Mouse (Mus musculus) limb, embryonic 12.5 days (tissue): ENCODE results near the gene Nus1. TPM values are rescaled to one million over a fixed set of nuclear protein-coding genes. Genes with fewer than 3 reads are reported as not detected.

Experiments used
- ATAC-seq: fragments of 200-750 bp; cut with Nextera tagmentation; 2 replicates; pipeline ENCODE4 v1.8.0; 2017; ENCODE audit warnings: low read depth, moderate TSS enrichment; ENCODE audit not compliant: insufficient number of reproducible peaks, insufficient read depth, low FRiP score, low TSS enrichment
- H3K27ac ChIP-seq: fragments of 300-500 bp; sonication (generic); 2 replicates; pipeline ENCODE4 v1.5.1; 2016; ENCODE audit warnings: mild to moderate bottlenecking, moderate library complexity
- H3K27me3 ChIP-seq: fragments of 300-500 bp; sonication (generic); 2 replicates; pipeline ENCODE4 v1.6.1; 2016; ENCODE audit warnings: mild to moderate bottlenecking, moderate library complexity
- H3K36me3 ChIP-seq: fragments of 300-500 bp; sonication (generic); 2 replicates; pipeline ENCODE4 v1.6.1; 2016; ENCODE audit warnings: mild to moderate bottlenecking, moderate library complexity
- H3K4me1 ChIP-seq: fragments of 300-500 bp; sonication (generic); replicated peaks from 2 replicates; pipeline ENCODE4 v1.6.1; 2016
- H3K4me2 ChIP-seq: fragments of 300-500 bp; sonication (generic); 2 replicates; pipeline ENCODE4 v1.6.1; 2016; ENCODE audit warnings: mild to moderate bottlenecking, moderate library complexity
- H3K4me3 ChIP-seq: fragments of 300-500 bp; sonication (generic); replicated peaks from 2 replicates; pipeline ENCODE4 v1.5.1; 2016; ENCODE audit warnings: mild to moderate bottlenecking
- H3K9ac ChIP-seq: fragments of 300-500 bp; sonication (generic); replicated peaks from 2 replicates; pipeline ENCODE4 v1.6.1; 2016; ENCODE audit warnings: mild to moderate bottlenecking, moderate library complexity
- H3K9me3 ChIP-seq: fragments of 300-500 bp; sonication (generic); 2 replicates; pipeline ENCODE4 v1.6.1; 2016; ENCODE audit warnings: mild to moderate bottlenecking, moderate library complexity
- WGBS: fragments of 180-500 bp; shearing (Covaris S2); methylation state at CpG from one replicate; pipeline ENCODE4 v1.1.7; 2016; 5-methylcytosine and 5-hydroxymethylcytosine counted together
- polyA plus RNA-seq: library from polyadenylated mRNA; unstranded; fragments of >200 nt; fragmentation: Nextera tagmentation; extraction: Ambion mirVana; gene quantifications from 2 replicates; pipeline ENCODE4 v1.2.1, GENCODE M21; 2016

Nus1 gene
- polyA plus RNA-seq, 1 experiment from 2014 or later = 18.5 TPM

GRCm38 (mm10) chr10:52384823-52385610 lies 32.3 kb upstream of the Nus1 start:
- H3K36me3 ChIP-seq = no peaks in the 10 kb centered on the region
- peaks cover 17% of the 10 kb centered on the region for H3K4me1 ChIP-seq
- no peak overlapping the region for H3K9ac ChIP-seq
- no peaks in the 10 kb centered on the region for H3K9me3 ChIP-seq
- H3K4me3 ChIP-seq = no peak overlapping the region
- no peak overlapping the region for H3K4me2 ChIP-seq
- H3K27me3 ChIP-seq = no peaks in the 10 kb centered on the region
- WGBS = 41% methylated on average over 8 of the region's 8 CpGs
- ATAC-seq = no peak
- no peak overlapping the region for H3K27ac ChIP-seq

GRCm38 (mm10) chr10:52387192-52387591 lies 30.2 kb upstream of the Nus1 start:
- ATAC-seq = no peak

DNA sequence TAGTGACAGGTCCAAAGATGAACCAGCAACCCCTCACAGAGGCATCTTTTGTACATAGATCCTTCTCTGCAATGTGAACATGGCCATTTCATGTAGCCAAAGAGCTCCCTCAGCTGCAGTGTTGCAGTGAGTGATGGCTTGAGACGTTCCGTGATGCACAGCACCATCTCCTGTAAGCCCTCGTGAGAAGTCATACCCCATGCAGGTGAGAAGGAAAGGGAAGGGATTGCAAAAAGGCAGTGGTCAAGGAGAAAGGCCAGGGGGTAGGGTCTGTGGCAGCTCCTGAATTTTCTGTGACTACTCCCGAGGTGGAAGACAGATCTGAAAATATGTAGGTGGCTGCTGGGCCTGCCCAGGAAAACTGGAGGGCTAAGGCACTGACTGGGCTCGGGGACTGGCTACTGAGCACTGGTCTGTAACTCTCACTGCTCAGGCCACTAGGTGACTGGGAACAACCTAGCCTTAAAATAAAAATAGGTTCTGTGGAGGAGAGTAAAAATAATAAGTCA lies 28.4 kb upstream of the Nus1 start, which contains the start of gene Nepn:
TSS of gene Nepn (plus strand) at position 51 of the 509 bp plus-strand sequence.
- no peak for ATAC-seq
- Histone ChIP-seq H3K27me3 (no peaks in the 10 kb centered on the region), H3K4me1 (peaks cover 12% of the 10 kb centered on the region; the same call in 1 of the 2 replicates), H3K36me3 (no peaks in the 10 kb centered on the region), H3K4me2 (no peak within 1 kb of the TSS), H3K27ac (peak within 1 kb of the TSS; percentile 42), H3K4me3 (no peak within 1 kb of the TSS), H3K9ac (no peak within 1 kb of the TSS), H3K9me3 (no peaks in the 10 kb centered on the region)
- 72% methylated on average over 5 of the region's 5 CpGs for WGBS

More at GRCm38 (mm10) chr10:52387192-52387591, 30.2 kb upstream of the Nus1 start:
- H3K4me2 ChIP-seq = no peak overlapping the region
- no peak overlapping the region for H3K4me3 ChIP-seq
- no peak overlapping the region for H3K9ac ChIP-seq
- no peaks in the 10 kb centered on the region for H3K27me3 ChIP-seq
- 78% methylated on average over 4 of the region's 4 CpGs for WGBS
- H3K4me1 ChIP-seq = peaks cover 17% of the 10 kb centered on the region
- no peaks in the 10 kb centered on the region for H3K36me3 ChIP-seq
- H3K27ac ChIP-seq = no peak overlapping the region
- H3K9me3 ChIP-seq = no peaks in the 10 kb centered on the region

- Histone ChIP-seq H3K4me1 (peaks cover 12% of the 10 kb centered on the region; the same call in 1 of the 2 replicates), H3K4me3 (no peak overlapping the region), H3K9ac (no peak overlapping the region), H3K4me2 (no peak overlapping the region), H3K27me3 (no peaks in the 10 kb centered on the region), H3K9me3 (no peaks in the 10 kb centered on the region), H3K36me3 (no peaks in the 10 kb centered on the region), H3K27ac (peak overlapping the region; percentile 42; the same call in 1 of the 2 replicates)
- WGBS = 48% methylated on average over 3 of the region's 3 CpGs
- peak; percentile 26; the same call in 1 of the 2 replicates for ATAC-seq
Observed at GRCm38 (mm10) chr10:52389438-52389837, 27.9 kb upstream of the Nus1 start.

DNA sequence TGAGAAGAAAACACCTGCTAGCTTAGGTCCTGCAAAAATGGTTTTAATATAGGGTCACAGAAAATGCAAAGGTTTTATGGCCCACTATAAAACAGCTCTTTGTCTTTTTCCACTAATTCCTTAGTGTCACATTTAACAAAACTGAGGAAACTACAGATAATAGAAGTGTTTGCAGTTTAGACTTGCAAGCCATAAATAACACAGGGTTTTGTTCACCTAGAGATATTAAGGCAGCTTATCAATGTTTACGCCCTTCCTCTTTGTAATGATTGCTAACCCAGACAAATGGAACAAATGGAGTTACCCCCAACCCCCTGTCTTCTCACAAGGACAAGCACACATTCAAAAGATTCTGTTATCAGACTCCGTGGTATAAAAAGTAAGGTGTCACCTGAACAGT lies 26.1 kb upstream of the Nus1 start:
- ATAC-seq = no peak
- no peaks in the 10 kb centered on the region for H3K27me3 ChIP-seq
- H3K36me3 ChIP-seq = no peaks in the 10 kb centered on the region
- H3K4me3 ChIP-seq = no peak overlapping the region
- no peaks in the 10 kb centered on the region for H3K9me3 ChIP-seq
- H3K4me2 ChIP-seq = no peak overlapping the region
- no peak overlapping the region for H3K9ac ChIP-seq
- H3K27ac ChIP-seq = no peak overlapping the region
- H3K4me1 ChIP-seq = peaks cover 6% of the 10 kb centered on the region; the same call in 1 of the 2 replicates
- WGBS = 82% methylated on average over 2 of the region's 2 CpGs

DNA sequence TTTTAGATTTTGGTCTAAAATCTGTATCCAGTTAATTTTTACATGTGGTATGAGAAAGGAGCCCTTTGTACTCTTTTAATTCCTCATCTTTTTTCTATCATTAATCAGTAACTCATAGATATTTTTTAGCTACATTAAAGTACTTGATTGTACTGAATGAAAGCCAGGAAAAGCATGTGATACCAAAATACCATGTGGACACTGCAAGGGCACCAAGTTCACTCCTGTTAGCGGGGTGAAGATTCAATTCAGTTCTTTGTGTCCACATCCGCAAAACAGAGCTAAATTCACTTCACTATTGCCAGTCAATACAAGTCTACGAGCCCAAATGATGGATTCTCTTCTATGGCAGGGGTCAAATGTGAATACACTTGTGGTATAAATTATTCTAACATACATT lies 20.7 kb upstream of the Nus1 start:
- no peaks in the 10 kb centered on the region for H3K9me3 ChIP-seq
- no peak overlapping the region for H3K27ac ChIP-seq
- H3K27me3 ChIP-seq = no peaks in the 10 kb centered on the region
- no peaks in the 10 kb centered on the region for H3K36me3 ChIP-seq
- WGBS = 93% methylated on average over 3 of the region's 3 CpGs
- ATAC-seq = no peak
- no peaks in the 10 kb centered on the region for H3K4me1 ChIP-seq
- H3K4me3 ChIP-seq = no peak overlapping the region
- no peak overlapping the region for H3K9ac ChIP-seq
- H3K4me2 ChIP-seq = no peak overlapping the region

DNA sequence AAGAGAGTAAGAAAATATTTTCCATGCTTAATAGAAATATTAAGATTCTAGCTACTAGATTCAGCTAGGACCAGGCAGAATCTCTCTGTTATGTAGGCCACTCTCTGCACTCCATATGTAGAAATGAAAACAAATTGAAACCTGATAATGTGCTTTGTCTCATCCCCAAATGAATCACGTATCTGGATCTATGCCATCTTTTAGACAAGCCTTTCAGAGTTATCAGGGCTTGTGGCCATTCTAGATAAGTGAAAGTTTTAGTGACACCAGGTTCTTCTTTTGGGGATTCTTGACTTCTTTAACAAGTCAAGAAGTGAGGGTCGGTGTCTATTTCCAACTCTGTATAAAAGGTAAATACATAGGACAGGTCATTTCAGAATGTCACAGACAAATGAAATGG lies 18.6 kb upstream of the Nus1 start:
- Histone ChIP-seq H3K4me1 (no peaks in the 10 kb centered on the region), H3K9ac (no peak overlapping the region), H3K9me3 (no peaks in the 10 kb centered on the region), H3K36me3 (no peaks in the 10 kb centered on the region), H3K4me3 (no peak overlapping the region), H3K27ac (no peak overlapping the region), H3K27me3 (no peaks in the 10 kb centered on the region), H3K4me2 (no peak overlapping the region)
- 87% methylated on average over 2 of the region's 2 CpGs for WGBS
- no peak for ATAC-seq

GRCm38 (mm10) chr10:52399722-52400121 lies 17.6 kb upstream of the Nus1 start:
- no peaks in the 10 kb centered on the region for H3K4me1 ChIP-seq
- no peak overlapping the region for H3K27ac ChIP-seq
- no peak overlapping the region for H3K4me3 ChIP-seq
- H3K9ac ChIP-seq = no peak overlapping the region
- no peaks in the 10 kb centered on the region for H3K36me3 ChIP-seq
- H3K4me2 ChIP-seq = no peak overlapping the region
- 63% methylated on average over 3 of the region's 3 CpGs for WGBS
- ATAC-seq = no peak
- H3K9me3 ChIP-seq = no peaks in the 10 kb centered on the region
- no peaks in the 10 kb centered on the region for H3K27me3 ChIP-seq

DNA sequence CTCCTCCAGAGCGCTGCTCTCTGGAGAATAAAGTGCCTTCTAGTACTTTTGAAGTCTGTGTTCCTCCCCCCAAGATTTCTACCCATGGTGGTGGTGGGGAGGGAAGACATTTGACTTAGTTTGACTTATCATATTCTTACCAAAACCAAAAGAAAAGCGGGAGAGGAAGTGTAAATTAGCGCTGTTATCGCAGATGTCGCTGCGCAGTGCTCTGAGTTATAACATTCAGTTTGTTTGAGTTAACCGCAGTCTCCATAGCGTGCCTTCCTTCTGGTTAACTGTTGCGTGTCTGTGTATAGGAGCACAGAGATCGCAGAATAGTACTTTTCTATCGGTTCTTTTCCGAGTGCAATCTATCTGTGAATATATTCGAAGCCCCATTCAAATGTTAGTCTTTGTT lies 12.2 kb upstream of the Nus1 start:
- Histone ChIP-seq H3K27ac (no peak overlapping the region), H3K36me3 (no peaks in the 10 kb centered on the region), H3K9me3 (no peaks in the 10 kb centered on the region), H3K4me1 (no peaks in the 10 kb centered on the region), H3K4me3 (no peak overlapping the region), H3K4me2 (no peak overlapping the region), H3K27me3 (no peaks in the 10 kb centered on the region), H3K9ac (no peak overlapping the region)
- ATAC-seq = no peak
- 87% methylated on average over 13 of the region's 13 CpGs for WGBS

GRCm38 (mm10) chr10:52407526-52407925 lies 9.8 kb upstream of the Nus1 start:
- Histone ChIP-seq H3K9me3 (no peaks in the 10 kb centered on the region), H3K9ac (no peak overlapping the region), H3K27me3 (no peaks in the 10 kb centered on the region), H3K4me3 (no peak overlapping the region), H3K36me3 (no peaks in the 10 kb centered on the region), H3K27ac (no peak overlapping the region), H3K4me1 (no peaks in the 10 kb centered on the region), H3K4me2 (no peak overlapping the region)
- ATAC-seq = no peak
- 80% methylated on average over 2 of the region's 2 CpGs for WGBS

DNA sequence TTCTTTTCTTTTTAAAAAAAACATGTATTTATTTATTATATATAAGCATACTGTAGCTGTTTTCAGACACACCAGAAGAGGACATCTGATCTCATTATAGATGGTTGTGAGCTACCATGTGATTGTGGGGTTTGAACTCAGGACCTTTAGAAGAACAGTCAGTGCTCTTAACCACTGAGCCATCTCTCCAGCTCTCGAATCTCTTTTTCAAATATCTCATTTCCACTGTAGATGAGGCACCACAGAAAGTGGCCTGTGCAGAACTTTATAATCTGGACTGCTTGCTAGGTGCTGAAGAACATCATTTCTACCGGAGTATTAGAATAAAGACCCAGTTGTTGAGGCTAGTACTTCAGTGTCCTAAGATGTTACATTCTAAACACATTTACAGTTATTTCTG lies 2.3 kb upstream of the Nus1 start:
- WGBS = 76% methylated on average over 2 of the region's 2 CpGs
- no peaks in the 10 kb centered on the region for H3K9me3 ChIP-seq
- H3K9ac ChIP-seq = no peak overlapping the region
- peaks cover 16% of the 10 kb centered on the region for H3K4me1 ChIP-seq
- H3K4me2 ChIP-seq = no peak overlapping the region
- ATAC-seq = no peak
- no peaks in the 10 kb centered on the region for H3K36me3 ChIP-seq
- no peak overlapping the region for H3K4me3 ChIP-seq
- H3K27me3 ChIP-seq = no peaks in the 10 kb centered on the region
- H3K27ac ChIP-seq = no peak overlapping the region
